Mouse (Mus musculus): ENCODE results near the gene Wnt2. TPM values are rescaled to one million over a fixed set of nuclear protein-coding genes. Genes with fewer than 3 reads are reported as not detected.

The Wnt2 gene
- total RNA-seq, 1 experiment from 2014 or later, result not detected

- ATAC-seq (replicated peaks in 1 of 2; ENCODE audit: insufficient read depth in 1 of 2, low FRiP score in 2 of 2, low TSS enrichment in 1 of 2, low read depth in 1 of 2, poor library complexity in 2 of 2, severe bottlenecking in 2 of 2), result no peak
Observed at GRCm38 (mm10) chr6:17991625-17992024, 38.8 kb downstream of the Wnt2 start.

- ATAC-seq (replicated peaks in 1 of 2; ENCODE audit: insufficient read depth in 1 of 2, low FRiP score in 2 of 2, low TSS enrichment in 1 of 2, low read depth in 1 of 2, poor library complexity in 2 of 2, severe bottlenecking in 2 of 2), result no peak
Observed at GRCm38 (mm10) chr6:17990173-17991028, 40.0 kb downstream of the Wnt2 start.

GRCm38 (mm10) chr6:17979361-17979760 is 51.0 kb downstream of the Wnt2 start:
- ATAC-seq (replicated peaks in 1 of 2; ENCODE audit: insufficient read depth in 1 of 2, low FRiP score in 2 of 2, low TSS enrichment in 1 of 2, low read depth in 1 of 2, poor library complexity in 2 of 2, severe bottlenecking in 2 of 2), result no peak

GRCm38 (mm10) chr6:17978881-17979280 is 51.5 kb downstream of the Wnt2 start:
- ATAC-seq (replicated peaks in 1 of 2; ENCODE audit: insufficient read depth in 1 of 2, low FRiP score in 2 of 2, low TSS enrichment in 1 of 2, low read depth in 1 of 2, poor library complexity in 2 of 2, severe bottlenecking in 2 of 2), result no peak

GRCm38 (mm10) chr6:17978324-17978723 is 52.1 kb downstream of the Wnt2 start:
- ATAC-seq (replicated peaks in 1 of 2; ENCODE audit: insufficient read depth in 1 of 2, low FRiP score in 2 of 2, low TSS enrichment in 1 of 2, low read depth in 1 of 2, poor library complexity in 2 of 2, severe bottlenecking in 2 of 2), result no peak

- no peak for ATAC-seq (replicated peaks in 1 of 2; ENCODE audit: insufficient read depth in 1 of 2, low FRiP score in 2 of 2, low TSS enrichment in 1 of 2, low read depth in 1 of 2, poor library complexity in 2 of 2, severe bottlenecking in 2 of 2)
Observed at GRCm38 (mm10) chr6:17977165-17977564, 53.2 kb downstream of the Wnt2 start.

GRCm38 (mm10) chr6:17974416-17974815 is 56.0 kb downstream of the Wnt2 start:
- ATAC-seq (replicated peaks in 1 of 2; ENCODE audit: insufficient read depth in 1 of 2, low FRiP score in 2 of 2, low TSS enrichment in 1 of 2, low read depth in 1 of 2, poor library complexity in 2 of 2, severe bottlenecking in 2 of 2), result no peak

GRCm38 (mm10) chr6:17971393-17971792 is 59.0 kb downstream of the Wnt2 start:
- ATAC-seq (replicated peaks in 1 of 2; ENCODE audit: insufficient read depth in 1 of 2, low FRiP score in 2 of 2, low TSS enrichment in 1 of 2, low read depth in 1 of 2, poor library complexity in 2 of 2, severe bottlenecking in 2 of 2), result no peak

- peak; percentile 42; a peak in 3 of 4 replicates for ATAC-seq (replicated peaks in 1 of 2; ENCODE audit: insufficient read depth in 1 of 2, low FRiP score in 2 of 2, low TSS enrichment in 1 of 2, low read depth in 1 of 2, poor library complexity in 2 of 2, severe bottlenecking in 2 of 2)
Observed at GRCm38 (mm10) chr6:17969815-17970214, 60.6 kb downstream of the Wnt2 start.

- no peak for ATAC-seq (replicated peaks in 1 of 2; ENCODE audit: insufficient read depth in 1 of 2, low FRiP score in 2 of 2, low TSS enrichment in 1 of 2, low read depth in 1 of 2, poor library complexity in 2 of 2, severe bottlenecking in 2 of 2)
Observed at GRCm38 (mm10) chr6:17968467-17969144, 61.8 kb downstream of the Wnt2 start.

- ATAC-seq (replicated peaks in 1 of 2; ENCODE audit: insufficient read depth in 1 of 2, low FRiP score in 2 of 2, low TSS enrichment in 1 of 2, low read depth in 1 of 2, poor library complexity in 2 of 2, severe bottlenecking in 2 of 2), result no peak
Observed at GRCm38 (mm10) chr6:17963455-17963854, 66.9 kb downstream of the Wnt2 start.

- ATAC-seq (replicated peaks in 1 of 2; ENCODE audit: insufficient read depth in 1 of 2, low FRiP score in 2 of 2, low TSS enrichment in 1 of 2, low read depth in 1 of 2, poor library complexity in 2 of 2, severe bottlenecking in 2 of 2), result no peak
Observed at GRCm38 (mm10) chr6:17951779-17952178, 78.6 kb downstream of the Wnt2 start.

GRCm38 (mm10) chr6:17949103-17949502 is 81.3 kb downstream of the Wnt2 start:
- no peak for ATAC-seq (replicated peaks in 1 of 2; ENCODE audit: insufficient read depth in 1 of 2, low FRiP score in 2 of 2, low TSS enrichment in 1 of 2, low read depth in 1 of 2, poor library complexity in 2 of 2, severe bottlenecking in 2 of 2)

- ATAC-seq (replicated peaks in 1 of 2; ENCODE audit: insufficient read depth in 1 of 2, low FRiP score in 2 of 2, low TSS enrichment in 1 of 2, low read depth in 1 of 2, poor library complexity in 2 of 2, severe bottlenecking in 2 of 2), result peak; percentile 60 to 80
Observed at GRCm38 (mm10) chr6:17947130-17947831, 83.1 kb downstream of the Wnt2 start.

GRCm38 (mm10) chr6:17946456-17946855 is 83.9 kb downstream of the Wnt2 start:
- ATAC-seq (replicated peaks in 1 of 2; ENCODE audit: insufficient read depth in 1 of 2, low FRiP score in 2 of 2, low TSS enrichment in 1 of 2, low read depth in 1 of 2, poor library complexity in 2 of 2, severe bottlenecking in 2 of 2), result no peak

GRCm38 (mm10) chr6:17943877-17944617 is 86.3 kb downstream of the Wnt2 start:
- ATAC-seq (replicated peaks in 1 of 2; ENCODE audit: insufficient read depth in 1 of 2, low FRiP score in 2 of 2, low TSS enrichment in 1 of 2, low read depth in 1 of 2, poor library complexity in 2 of 2, severe bottlenecking in 2 of 2), result no peak

GRCm38 (mm10) chr6:17942344-17942743 is 88.0 kb downstream of the Wnt2 start:
- no peak for ATAC-seq (replicated peaks in 1 of 2; ENCODE audit: insufficient read depth in 1 of 2, low FRiP score in 2 of 2, low TSS enrichment in 1 of 2, low read depth in 1 of 2, poor library complexity in 2 of 2, severe bottlenecking in 2 of 2)
